Mouse (Mus musculus): ENCODE data around the gene Shroom2. TPM values are rescaled to one million over a fixed set of nuclear protein-coding genes. Genes with fewer than 3 reads are reported as not detected.

The Shroom2 gene
- 123 and 151 TPM in 2 replicates for polyA plus RNA-seq (2015; fragmentation: Nextera tagmentation; extraction: Ambion mirVana)

- no peak within 1 kb of the TSS for H3K27ac ChIP-seq (ENCODE audit: low read length)
- H3K4me3 ChIP-seq (ENCODE audit: low read depth, low read length) = peak within 1 kb of the TSS; percentile 58
- no peaks in the 10 kb centered on the region for H3K9me3 ChIP-seq (replicated peaks; ENCODE audit: control insufficient read depth, low read length, poor library complexity, severe bottlenecking)
- H3K36me3 ChIP-seq (ENCODE audit: control insufficient read depth, insufficient read depth, low read length) = no peaks in the 10 kb centered on the region
- H3K9ac ChIP-seq (ENCODE audit: low read depth, low read length) = peak within 1 kb of the TSS; percentile 55
- peak within 1 kb of the TSS; percentile 76 for H3K4me2 ChIP-seq (ENCODE audit: low read length)
- H3K4me1 ChIP-seq (ENCODE audit: control insufficient read depth, insufficient read depth, low read length) = no peaks in the 10 kb centered on the region
- ATAC-seq = peak; percentile 63
- 15% methylated on average over 38 of the region's 55 CpGs for WGBS
- H3K27me3 ChIP-seq (ENCODE audit: control insufficient read depth, insufficient read depth, low read depth, low read length) = peaks cover 17% of the 10 kb centered on the region
Measured at GRCm38 (mm10) chrX:152768891-152769599, at the start of gene Shroom2. TSS of gene Shroom2 (minus strand) at chrX:152769465.

- 0 out of 2 replicates have a peak, but pooled peaks cover 2% of the 10 kb centered on the region for H3K27me3 ChIP-seq (ENCODE audit: control insufficient read depth, insufficient read depth, low read depth, low read length)
- H3K4me2 ChIP-seq (ENCODE audit: low read length) = no peak overlapping the region
- no peak overlapping the region for H3K27ac ChIP-seq (ENCODE audit: low read length)
- H3K9ac ChIP-seq (ENCODE audit: low read depth, low read length) = no peak overlapping the region
- H3K36me3 ChIP-seq (ENCODE audit: control insufficient read depth, insufficient read depth, low read length) = no peaks in the 10 kb centered on the region
- no peak overlapping the region for H3K4me3 ChIP-seq (ENCODE audit: low read depth, low read length)
- no peaks in the 10 kb centered on the region for H3K9me3 ChIP-seq (replicated peaks; ENCODE audit: control insufficient read depth, low read length, poor library complexity, severe bottlenecking)
- ATAC-seq = no peak
- no peaks in the 10 kb centered on the region for H3K4me1 ChIP-seq (ENCODE audit: control insufficient read depth, insufficient read depth, low read length)
Measured at GRCm38 (mm10) chrX:152818996-152819395, 49.7 kb upstream of the Shroom2 start.

- H3K9me3 ChIP-seq (replicated peaks; ENCODE audit: control insufficient read depth, low read length, poor library complexity, severe bottlenecking) = no peaks in the 10 kb centered on the region
- H3K27me3 ChIP-seq (ENCODE audit: control insufficient read depth, insufficient read depth, low read depth, low read length) = 0 out of 2 replicates have a peak, but pooled peaks cover 2% of the 10 kb centered on the region
- WGBS = 81% methylated on average over 3 of the region's 3 CpGs
- H3K27ac ChIP-seq (ENCODE audit: low read length) = no peak overlapping the region
- no peaks in the 10 kb centered on the region for H3K36me3 ChIP-seq (ENCODE audit: control insufficient read depth, insufficient read depth, low read length)
- no peak for ATAC-seq
- H3K4me3 ChIP-seq (ENCODE audit: low read depth, low read length) = no peak overlapping the region
- no peak overlapping the region for H3K4me2 ChIP-seq (ENCODE audit: low read length)
- H3K9ac ChIP-seq (ENCODE audit: low read depth, low read length) = no peak overlapping the region
- H3K4me1 ChIP-seq (ENCODE audit: control insufficient read depth, insufficient read depth, low read length) = no peaks in the 10 kb centered on the region
Measured at GRCm38 (mm10) chrX:152813339-152813738, 44.1 kb upstream of the Shroom2 start.

GRCm38 (mm10) chrX:152805317-152805716 lies 36.1 kb upstream of the Shroom2 start:
- Histone ChIP-seq H3K4me2 (ENCODE audit: low read length) (no peak overlapping the region), H3K27ac (ENCODE audit: low read length) (no peak overlapping the region)

GRCm38 (mm10) chrX:152788611-152789010 lies 19.3 kb upstream of the Shroom2 start:
- Histone ChIP-seq H3K9ac (ENCODE audit: low read depth, low read length) (no peak overlapping the region), H3K36me3 (ENCODE audit: control insufficient read depth, insufficient read depth, low read length) (no peaks in the 10 kb centered on the region), H3K4me1 (ENCODE audit: control insufficient read depth, insufficient read depth, low read length) (no peaks in the 10 kb centered on the region), H3K27ac (ENCODE audit: low read length) (no peak overlapping the region), H3K27me3 (ENCODE audit: control insufficient read depth, insufficient read depth, low read depth, low read length) (no peaks in the 10 kb centered on the region; the same call in 1 of the 2 replicates), H3K9me3 (replicated peaks; ENCODE audit: control insufficient read depth, low read length, poor library complexity, severe bottlenecking) (no peaks in the 10 kb centered on the region), H3K4me2 (ENCODE audit: low read length) (no peak overlapping the region), H3K4me3 (ENCODE audit: low read depth, low read length) (no peak overlapping the region)
- WGBS = 71% methylated on average over 2 of the region's 2 CpGs
- ATAC-seq = no peak

More at GRCm38 (mm10) chrX:152805317-152805716, 36.1 kb upstream of the Shroom2 start:
- H3K27me3 ChIP-seq (ENCODE audit: control insufficient read depth, insufficient read depth, low read depth, low read length) = peaks cover 3% of the 10 kb centered on the region; the same call in 1 of the 2 replicates
- no peaks in the 10 kb centered on the region for H3K9me3 ChIP-seq (replicated peaks; ENCODE audit: control insufficient read depth, low read length, poor library complexity, severe bottlenecking)
- no peaks in the 10 kb centered on the region for H3K4me1 ChIP-seq (ENCODE audit: control insufficient read depth, insufficient read depth, low read length)
- H3K9ac ChIP-seq (ENCODE audit: low read depth, low read length) = no peak overlapping the region
- H3K4me3 ChIP-seq (ENCODE audit: low read depth, low read length) = no peak overlapping the region
- H3K36me3 ChIP-seq (ENCODE audit: control insufficient read depth, insufficient read depth, low read length) = no peaks in the 10 kb centered on the region
- no peak for ATAC-seq

GRCm38 (mm10) chrX:152788129-152788528 lies 18.9 kb upstream of the Shroom2 start:
- WGBS = 85% methylated on average over 1 of the region's 1 CpGs
- ATAC-seq = no peak
- no peak overlapping the region for H3K4me3 ChIP-seq (ENCODE audit: low read depth, low read length)
- no peaks in the 10 kb centered on the region for H3K36me3 ChIP-seq (ENCODE audit: control insufficient read depth, insufficient read depth, low read length)
- H3K4me1 ChIP-seq (ENCODE audit: control insufficient read depth, insufficient read depth, low read length) = no peaks in the 10 kb centered on the region
- H3K9ac ChIP-seq (ENCODE audit: low read depth, low read length) = no peak overlapping the region
- no peaks in the 10 kb centered on the region for H3K9me3 ChIP-seq (replicated peaks; ENCODE audit: control insufficient read depth, low read length, poor library complexity, severe bottlenecking)
- H3K27me3 ChIP-seq (ENCODE audit: control insufficient read depth, insufficient read depth, low read depth, low read length) = no peaks in the 10 kb centered on the region; the same call in 1 of the 2 replicates
- no peak overlapping the region for H3K27ac ChIP-seq (ENCODE audit: low read length)
- no peak overlapping the region for H3K4me2 ChIP-seq (ENCODE audit: low read length)

GRCm38 (mm10) chrX:152781720-152782403 lies 12.6 kb upstream of the Shroom2 start, which contains the start of gene Gpr143:
TSS of gene Gpr143 (plus strand) at chrX:152781921.
- ATAC-seq = 0 out of 2 replicates have a peak, but pooled peaks have one; percentile 32
- peak within 1 kb of the TSS; percentile 48; the same call in 1 of the 2 replicates for H3K9ac ChIP-seq (ENCODE audit: low read depth, low read length)
- no peaks in the 10 kb centered on the region for H3K36me3 ChIP-seq (ENCODE audit: control insufficient read depth, insufficient read depth, low read length)
- H3K4me3 ChIP-seq (ENCODE audit: low read depth, low read length) = peak within 1 kb of the TSS; percentile 25
- no peaks in the 10 kb centered on the region; the same call in 1 of the 2 replicates for H3K27me3 ChIP-seq (ENCODE audit: control insufficient read depth, insufficient read depth, low read depth, low read length)
- WGBS = 23% methylated on average over 26 of the region's 26 CpGs
- no peaks in the 10 kb centered on the region for H3K4me1 ChIP-seq (ENCODE audit: control insufficient read depth, insufficient read depth, low read length)
- no peak within 1 kb of the TSS for H3K27ac ChIP-seq (ENCODE audit: low read length)
- no peaks in the 10 kb centered on the region for H3K9me3 ChIP-seq (replicated peaks; ENCODE audit: control insufficient read depth, low read length, poor library complexity, severe bottlenecking)
- peak within 1 kb of the TSS; percentile 53 for H3K4me2 ChIP-seq (ENCODE audit: low read length)

- H3K4me2 ChIP-seq (ENCODE audit: low read length) = peak overlapping the region; percentile 76
- H3K4me3 ChIP-seq (ENCODE audit: low read depth, low read length) = peak overlapping the region; percentile 58
- 18% methylated on average over 33 of the region's 48 CpGs for WGBS
- peak overlapping the region; percentile 55 for H3K9ac ChIP-seq (ENCODE audit: low read depth, low read length)
- H3K36me3 ChIP-seq (ENCODE audit: control insufficient read depth, insufficient read depth, low read length) = no peaks in the 10 kb centered on the region
- ATAC-seq = peak; percentile 86
- peaks cover 17% of the 10 kb centered on the region for H3K27me3 ChIP-seq (ENCODE audit: control insufficient read depth, insufficient read depth, low read depth, low read length)
- no peaks in the 10 kb centered on the region for H3K9me3 ChIP-seq (replicated peaks; ENCODE audit: control insufficient read depth, low read length, poor library complexity, severe bottlenecking)
- no peak overlapping the region for H3K27ac ChIP-seq (ENCODE audit: low read length)
- H3K4me1 ChIP-seq (ENCODE audit: control insufficient read depth, insufficient read depth, low read length) = no peaks in the 10 kb centered on the region
Measured at GRCm38 (mm10) chrX:152769600-152770157, 414 bp upstream of the Shroom2 start.
